Mouse (Mus musculus) intestine, embryonic 14.5 days (tissue): ENCODE measurements around the gene Rpn1. TPM values are rescaled to one million over a fixed set of nuclear protein-coding genes. Genes with fewer than 3 reads are reported as not detected.

Source experiments
- ATAC-seq: fragments of 200-750 bp; cut with Nextera tagmentation; replicated peaks from 2 replicates; pipeline ENCODE4 v1.8.0; 2017; ENCODE audit warnings: low read depth, moderate number of reproducible peaks, moderate TSS enrichment, moderate library complexity; ENCODE audit not compliant: low FRiP score, low TSS enrichment
- DNase-seq: peaks from one replicate; pipeline ENCODE4 v3.0.0-alpha.2; 2018; ENCODE audit warnings: low spot score
- H3K27ac ChIP-seq: fragments of 300-500 bp; sonication (generic); 2 replicates; pipeline ENCODE4 v1.5.1; 2014; ENCODE audit warnings: low read depth, mild to moderate bottlenecking, control low read depth
- H3K27me3 ChIP-seq: fragments of 300-500 bp; sonication (generic); replicated peaks from 2 replicates; pipeline ENCODE4 v1.6.1; 2014; ENCODE audit warnings: low read length, control low read depth; ENCODE audit not compliant: control insufficient read depth, insufficient read depth
- H3K36me3 ChIP-seq: fragments of 300-500 bp; sonication (generic); 2 replicates; pipeline ENCODE4 v1.6.1; 2014; ENCODE audit warnings: low read length, control low read depth; ENCODE audit not compliant: control insufficient read depth, insufficient read depth
- H3K4me1 ChIP-seq: fragments of 300-500 bp; sonication (generic); replicated peaks from 2 replicates; pipeline ENCODE4 v1.6.1; 2014; ENCODE audit warnings: low read length, control low read depth, mixed read lengths; ENCODE audit not compliant: control insufficient read depth, insufficient read depth
- H3K4me2 ChIP-seq: fragments of 300-500 bp; sonication (generic); 2 replicates; pipeline ENCODE4 v1.6.1; 2014; ENCODE audit warnings: low read length
- H3K4me3 ChIP-seq: fragments of 300-500 bp; sonication (generic); 2 replicates; pipeline ENCODE4 v1.5.1; 2014; ENCODE audit warnings: low read depth, low read length, control low read depth, mixed read lengths
- H3K9ac ChIP-seq: fragments of 300-500 bp; sonication (generic); 2 replicates; pipeline ENCODE4 v1.6.1; 2014; ENCODE audit warnings: mild to moderate bottlenecking, low read length
- H3K9me3 ChIP-seq: fragments of 300-500 bp; sonication (generic); 2 replicates; pipeline ENCODE4 v1.6.1; 2016; ENCODE audit warnings: low read length, control low read depth; ENCODE audit not compliant: control insufficient read depth
- WGBS: fragments of 180-500 bp; shearing (Covaris S2); extraction: QIAGEN DNeasy Blood & Tissue Kit; methylation state at CpG from one replicate; pipeline ENCODE4 v1.1.7; 2014; 5-methylcytosine and 5-hydroxymethylcytosine counted together
- polyA plus RNA-seq: library from polyadenylated mRNA; unstranded; fragments of >200 nt; fragmentation: Nextera tagmentation; extraction: Ambion mirVana; gene quantifications from 2 replicates; pipeline ENCODE4 v1.2.1, GENCODE M21; 2014

Rpn1 gene
- polyA plus RNA-seq, 1 experiment from 2014 or later = 386 TPM

GRCm38 (mm10) chr6:88133878-88134277 is 49.6 kb downstream of the Rpn1 start:
- H3K27ac ChIP-seq = no peak overlapping the region
- H3K4me2 ChIP-seq = no peak overlapping the region
- no peaks in the 10 kb centered on the region for H3K36me3 ChIP-seq
- WGBS = 57% methylated on average over 6 of the region's 6 CpGs
- no peaks in the 10 kb centered on the region for H3K9me3 ChIP-seq
- DNase-seq (no peak), ATAC-seq (no peak)
- no peak overlapping the region for H3K9ac ChIP-seq
- H3K27me3 ChIP-seq = no peaks in the 10 kb centered on the region
- 0 out of 2 replicates have a peak, but pooled peaks cover 3% of the 10 kb centered on the region for H3K4me1 ChIP-seq
- no peak overlapping the region for H3K4me3 ChIP-seq

- 33% methylated on average over 15 of the region's 15 CpGs for WGBS
- Histone ChIP-seq H3K27ac (no peak overlapping the region), H3K27me3 (no peaks in the 10 kb centered on the region), H3K9ac (peak overlapping the region; percentile 8; the same call in 1 of the 2 replicates), H3K4me3 (peak overlapping the region; percentile 24), H3K36me3 (no peaks in the 10 kb centered on the region), H3K9me3 (no peaks in the 10 kb centered on the region), H3K4me1 (0 out of 2 replicates have a peak, but pooled peaks cover 3% of the 10 kb centered on the region), H3K4me2 (peak overlapping the region; percentile 44)
- DNase-seq = peak; percentile 63
- ATAC-seq = no peak
These were observed 51.9 kb downstream of the Rpn1 start for GRCm38 (mm10) chr6:88136201-88136631.

- Histone ChIP-seq H3K4me2 (no peak overlapping the region), H3K4me3 (no peak overlapping the region), H3K36me3 (no peaks in the 10 kb centered on the region), H3K9me3 (no peaks in the 10 kb centered on the region), H3K4me1 (no peaks in the 10 kb centered on the region), H3K27me3 (no peaks in the 10 kb centered on the region), H3K27ac (no peak overlapping the region), H3K9ac (no peak overlapping the region)
- no peak for DNase-seq
- 71% methylated on average over 3 of the region's 3 CpGs for WGBS
- no peak for ATAC-seq
These were observed 54.2 kb downstream of the Rpn1 start for GRCm38 (mm10) chr6:88138485-88138884.

- Histone ChIP-seq H3K4me3 (no peak overlapping the region), H3K9me3 (no peaks in the 10 kb centered on the region), H3K36me3 (no peaks in the 10 kb centered on the region), H3K9ac (no peak overlapping the region), H3K4me2 (no peak overlapping the region), H3K4me1 (no peaks in the 10 kb centered on the region), H3K27me3 (no peaks in the 10 kb centered on the region), H3K27ac (no peak overlapping the region)
- DNase-seq (no peak), ATAC-seq (no peak)
- 69% methylated on average over 8 of the region's 8 CpGs for WGBS
These were observed 56.0 kb downstream of the Rpn1 start for GRCm38 (mm10) chr6:88140264-88140663.

- DNase-seq = no peak
- 76% methylated on average over 4 of the region's 4 CpGs for WGBS
- Histone ChIP-seq H3K27me3 (no peaks in the 10 kb centered on the region), H3K4me2 (no peak overlapping the region), H3K4me1 (no peaks in the 10 kb centered on the region), H3K27ac (no peak overlapping the region), H3K9me3 (no peaks in the 10 kb centered on the region), H3K36me3 (no peaks in the 10 kb centered on the region), H3K4me3 (no peak overlapping the region), H3K9ac (no peak overlapping the region)
- no peak for ATAC-seq
These were observed 61.5 kb downstream of the Rpn1 start for GRCm38 (mm10) chr6:88145793-88146192.

- Histone ChIP-seq H3K27ac (no peak overlapping the region), H3K9ac (no peak overlapping the region), H3K36me3 (no peaks in the 10 kb centered on the region), H3K4me1 (no peaks in the 10 kb centered on the region), H3K4me2 (no peak overlapping the region), H3K4me3 (no peak overlapping the region), H3K9me3 (no peaks in the 10 kb centered on the region), H3K27me3 (no peaks in the 10 kb centered on the region)
- ATAC-seq = no peak
- WGBS = 77% methylated on average over 8 of the region's 8 CpGs
- DNase-seq = no peak
These were observed 62.3 kb downstream of the Rpn1 start for GRCm38 (mm10) chr6:88146576-88146975.

GRCm38 (mm10) chr6:88147411-88148003 is 63.2 kb downstream of the Rpn1 start:
- 68% methylated on average over 16 of the region's 16 CpGs for WGBS
- Histone ChIP-seq H3K9ac (no peak overlapping the region), H3K27me3 (no peaks in the 10 kb centered on the region), H3K9me3 (no peaks in the 10 kb centered on the region), H3K27ac (no peak overlapping the region), H3K4me1 (no peaks in the 10 kb centered on the region), H3K4me2 (no peak overlapping the region), H3K4me3 (no peak overlapping the region), H3K36me3 (no peaks in the 10 kb centered on the region)
- ATAC-seq (no peak), DNase-seq (no peak)

- WGBS = 73% methylated on average over 4 of the region's 4 CpGs
- Histone ChIP-seq H3K27me3 (no peaks in the 10 kb centered on the region), H3K4me2 (no peak overlapping the region), H3K9me3 (no peaks in the 10 kb centered on the region), H3K9ac (no peak overlapping the region), H3K4me3 (no peak overlapping the region), H3K27ac (no peak overlapping the region), H3K36me3 (no peaks in the 10 kb centered on the region), H3K4me1 (no peaks in the 10 kb centered on the region)
- DNase-seq (no peak), ATAC-seq (no peak)
These were observed 67.1 kb downstream of the Rpn1 start for GRCm38 (mm10) chr6:88151335-88151734.

- no peak overlapping the region for H3K4me3 ChIP-seq
- DNase-seq (no peak), ATAC-seq (no peak)
- H3K36me3 ChIP-seq = no peaks in the 10 kb centered on the region
- no peaks in the 10 kb centered on the region for H3K4me1 ChIP-seq
- WGBS = 79% methylated on average over 14 of the region's 14 CpGs
- no peaks in the 10 kb centered on the region for H3K9me3 ChIP-seq
- no peaks in the 10 kb centered on the region for H3K27me3 ChIP-seq
- H3K4me2 ChIP-seq = no peak overlapping the region
- no peak overlapping the region for H3K27ac ChIP-seq
- H3K9ac ChIP-seq = no peak overlapping the region
These were observed 67.9 kb downstream of the Rpn1 start for GRCm38 (mm10) chr6:88152127-88152705.
